Mouse (Mus musculus): ENCODE measurements around the gene Tgfbrap1. TPM values are rescaled to one million over a fixed set of nuclear protein-coding genes. Genes with fewer than 3 reads are reported as not detected.
"Not testable (repeated sequence)": the region's sequence is repeated elsewhere in the genome, so short reads cannot be mapped to it uniquely, and the experiment has no call there.

Gene Tgfbrap1
- 10 to 100 TPM; 13.0 to 13.1 TPM for total RNA-seq (2021)
- long read RNA-seq, experiment 1, full-length matches to known transcripts = 32 of 41 reads
- long read RNA-seq, experiment 1, partial matches to known transcripts = 3 of 41 reads
- long read RNA-seq, experiment 1, other reads (novel, unspliced or antisense) = 6 of 41 reads
- long read RNA-seq, experiment 2, full-length matches to known transcripts = 20 of 25 reads
- long read RNA-seq, experiment 2, partial matches to known transcripts = 3 of 25 reads
- long read RNA-seq, experiment 2, other reads (novel, unspliced or antisense) = 2 of 25 reads

- intact Hi-C loops (cut with DNase I) = no loop called here
- peak within 1 kb of the TSS; percentile 95 for H3K27ac ChIP-seq
- TF ChIP-seq CTCF (IDR thresholded peaks at IDR 0.05) = no peak
- peak; percentile 94 for DNase-seq
- peak within 1 kb of the TSS; percentile 83 for H3K4me3 ChIP-seq
These were observed at the start of gene Tgfbrap1, which contains the start of gene AI597479 for GRCm38 (mm10) chr1:43098031-43098984. Tgfbrap1 (minus strand) TSS chr1:43098637. AI597479 (plus strand) TSS chr1:43098710.

- H3K27ac ChIP-seq = no peak overlapping the region
- DNase-seq = no peak
- no peak for TF ChIP-seq CTCF (IDR thresholded peaks at IDR 0.05)
- intact Hi-C loops (cut with DNase I) = no loop called here
- no peak overlapping the region for H3K4me3 ChIP-seq
These were observed 49.0 kb upstream of the Tgfbrap1 start for GRCm38 (mm10) chr1:43147474-43147873.

- intact Hi-C loops (cut with DNase I) = no loop called here
- TF ChIP-seq CTCF (IDR thresholded peaks at IDR 0.05) = no peak
- Histone ChIP-seq H3K27ac (no peak overlapping the region), H3K4me3 (no peak overlapping the region)
- DNase-seq = no peak
These were observed 47.0 kb upstream of the Tgfbrap1 start for GRCm38 (mm10) chr1:43145388-43145787.

- no peak overlapping the region for H3K27ac ChIP-seq
- no peak for DNase-seq
- H3K4me3 ChIP-seq = no peak overlapping the region
- intact Hi-C loops (cut with DNase I) = loop anchor here (5.0 kb wide), 1 partner anchor 68 kb away; no protein-coding TSS in a partner anchor
- no peak for TF ChIP-seq CTCF (IDR thresholded peaks at IDR 0.05)
These were observed 46.0 kb upstream of the Tgfbrap1 start for GRCm38 (mm10) chr1:43144338-43144906.

- Histone ChIP-seq H3K4me3 (no peak overlapping the region), H3K27ac (no peak overlapping the region)
- intact Hi-C loops (cut with DNase I) = loop anchor here (1.0 to 5.0 kb wide), 2 partner anchors 69 to 121 kb away; no protein-coding TSS in a partner anchor
- no peak for TF ChIP-seq CTCF (IDR thresholded peaks at IDR 0.05)
- DNase-seq = no peak
These were observed 45.4 kb upstream of the Tgfbrap1 start for GRCm38 (mm10) chr1:43143791-43144190.

- intact Hi-C loops (cut with DNase I) = loop anchor here (1.0 to 5.0 kb wide), 2 partner anchors 69 to 121 kb away; no protein-coding TSS in a partner anchor
- Histone ChIP-seq H3K27ac (no peak overlapping the region), H3K4me3 (no peak overlapping the region)
- peak; percentile 36 for DNase-seq
- peak; percentile 74 for TF ChIP-seq CTCF (IDR thresholded peaks at IDR 0.05)
These were observed 44.8 kb upstream of the Tgfbrap1 start for GRCm38 (mm10) chr1:43143284-43143683.

- intact Hi-C loops (cut with DNase I) = loop anchor here (1.0 to 5.0 kb wide), 2 partner anchors 69 to 121 kb away; no protein-coding TSS in a partner anchor
- no peak overlapping the region for H3K4me3 ChIP-seq
- DNase-seq = no peak
- no peak for TF ChIP-seq CTCF (IDR thresholded peaks at IDR 0.05)
- no peak overlapping the region for H3K27ac ChIP-seq
These were observed 44.4 kb upstream of the Tgfbrap1 start for GRCm38 (mm10) chr1:43142849-43143248.

GRCm38 (mm10) chr1:43141555-43141961 is 43.1 kb upstream of the Tgfbrap1 start:
- Histone ChIP-seq H3K4me3 (no peak overlapping the region), H3K27ac (no peak overlapping the region)
- no peak for DNase-seq
- intact Hi-C loops (cut with DNase I) = loop anchor here (5.0 kb wide), 1 partner anchor 71 kb away; no protein-coding TSS in a partner anchor
- TF ChIP-seq CTCF (IDR thresholded peaks at IDR 0.05) = no peak

GRCm38 (mm10) chr1:43139587-43140266 is 41.3 kb upstream of the Tgfbrap1 start:
- DNase-seq = peak; percentile 86
- Histone ChIP-seq H3K27ac (no peak overlapping the region), H3K4me3 (no peak overlapping the region)
- TF ChIP-seq CTCF (IDR thresholded peaks at IDR 0.05) = no peak; the same call in 1 of the 2 replicates
- intact Hi-C loops (cut with DNase I) = loop anchor here (1.0 to 5.0 kb wide), 2 partner anchors 73 to 125 kb away; no protein-coding TSS in a partner anchor

GRCm38 (mm10) chr1:43138268-43138812 is 39.9 kb upstream of the Tgfbrap1 start:
- TF ChIP-seq CTCF (IDR thresholded peaks at IDR 0.05) = peak; percentile 38
- intact Hi-C loops (cut with DNase I) = no loop called here
- no peak overlapping the region for H3K4me3 ChIP-seq
- no peak for DNase-seq
- no peak overlapping the region for H3K27ac ChIP-seq

- DNase-seq = no peak
- intact Hi-C loops (cut with DNase I) = no loop called here
- Histone ChIP-seq H3K27ac (no peak overlapping the region), H3K4me3 (no peak overlapping the region)
- TF ChIP-seq CTCF (IDR thresholded peaks at IDR 0.05) = no peak
These were observed 38.9 kb upstream of the Tgfbrap1 start for GRCm38 (mm10) chr1:43137334-43137733.

GRCm38 (mm10) chr1:43136488-43137029 is 38.1 kb upstream of the Tgfbrap1 start:
- DNase-seq; H3K27ac ChIP-seq; H3K4me3 ChIP-seq; intact Hi-C loops (cut with DNase I): not testable (repeated sequence)

All from gastrocnemius, adult 2 months (tissue).